Mouse (Mus musculus) mouse embryonic stem cell (cell line): ENCODE data around the gene Sf3b1.
"Not testable (repeated sequence)": the region's sequence is repeated elsewhere in the genome, so short reads cannot be mapped to it uniquely, and the experiment has no call there.

Experiments
- in situ Hi-C, 2 experiments: fragments of 300-500 bp; cut with MboI; formaldehyde crosslinking; loops; 1 replicate in 1 of 2; 3 replicates in 1 of 2; pipeline ENCODE4 v1.14.3; 2019 to 2020; ENCODE audit warnings: low sequenced_read_pairs in 2 of 2, low pct_unique_long_range_greater_than_20kb in 1 of 2, mixed read lengths in 1 of 2; ENCODE audit not compliant: unreplicated experiment in 1 of 2

The Sf3b1 gene

DNA sequence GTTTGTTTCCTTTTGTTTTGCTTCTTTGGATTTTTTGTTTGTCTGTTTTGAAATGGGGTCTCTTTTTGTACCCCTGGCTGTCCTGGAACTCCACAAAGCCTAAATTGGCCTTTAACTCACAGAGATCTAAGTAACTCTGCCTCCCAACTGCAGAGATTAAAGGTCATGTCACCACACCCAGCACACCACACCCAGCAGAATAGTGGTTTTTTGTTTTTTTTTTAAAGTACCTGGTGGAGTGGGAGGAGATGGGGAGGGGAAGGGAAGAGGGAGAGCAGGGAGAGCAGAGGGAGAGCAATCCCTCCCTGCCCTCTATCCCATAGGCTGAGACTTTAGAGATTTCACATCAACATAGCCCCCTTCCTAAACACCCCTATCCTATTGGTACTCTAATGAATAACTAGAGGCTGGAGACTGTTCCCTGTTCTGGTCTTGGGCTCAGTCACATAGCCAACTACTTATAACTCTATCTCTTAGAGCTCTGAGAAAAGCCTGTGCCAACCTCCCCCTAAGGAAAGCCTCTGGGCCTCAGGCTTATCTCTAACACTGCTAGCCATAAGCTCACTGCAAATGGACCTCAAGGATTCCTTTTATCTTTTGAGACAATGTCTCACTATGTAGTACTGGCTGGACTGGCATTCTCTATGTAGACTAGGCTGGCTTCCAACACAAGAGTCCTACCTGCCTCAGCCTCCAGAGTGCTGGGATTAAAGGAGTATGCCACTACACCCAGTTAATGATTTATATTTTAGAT is 3.9 kb upstream of the Sf3b1 start:
- in situ Hi-C loops = no loop called here

DNA sequence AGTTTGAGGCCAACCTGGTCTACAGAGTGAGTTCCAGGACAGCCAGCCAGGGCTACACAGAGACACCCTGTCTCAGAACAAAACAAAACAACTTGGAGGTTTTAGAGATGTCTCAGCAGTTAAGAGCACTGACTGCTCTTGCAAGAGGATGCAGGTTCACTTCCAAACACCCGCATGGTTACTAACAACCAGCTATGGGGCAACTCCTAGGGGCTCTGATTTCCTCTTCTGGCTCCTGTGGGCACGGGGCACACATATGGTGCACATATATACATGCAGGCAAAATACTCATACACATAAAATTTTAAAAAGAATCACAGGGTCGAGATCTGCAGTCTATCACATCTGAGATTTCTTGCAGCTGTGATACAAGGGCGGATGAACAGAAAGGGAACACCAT is 2.2 kb upstream of the Sf3b1 start:
- in situ Hi-C loops = no loop called here

- in situ Hi-C loops = no loop called here
These were observed 1.4 kb upstream of the Sf3b1 start for GRCm38 (mm10) chr1:55028512-55029249.

DNA sequence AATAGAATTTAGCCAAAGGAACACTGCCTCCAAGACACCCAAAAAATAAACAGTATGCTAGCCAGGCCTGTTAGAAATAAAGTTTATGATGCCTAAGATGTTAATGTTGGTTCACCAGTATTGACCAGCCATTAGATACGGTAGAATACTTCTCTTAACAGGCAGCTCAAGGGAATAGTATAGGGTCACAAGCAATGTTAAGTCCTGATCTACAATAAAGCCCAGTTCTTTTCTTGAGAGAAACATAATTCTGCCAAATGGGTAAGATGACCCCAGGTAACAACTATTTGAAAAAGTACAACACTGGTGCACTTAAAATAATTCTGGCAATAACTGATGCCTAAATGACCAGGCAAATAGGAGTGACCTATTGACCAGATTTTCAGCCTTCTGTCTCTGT is 685 bp upstream of the Sf3b1 start:
- in situ Hi-C loops = no loop called here

DNA sequence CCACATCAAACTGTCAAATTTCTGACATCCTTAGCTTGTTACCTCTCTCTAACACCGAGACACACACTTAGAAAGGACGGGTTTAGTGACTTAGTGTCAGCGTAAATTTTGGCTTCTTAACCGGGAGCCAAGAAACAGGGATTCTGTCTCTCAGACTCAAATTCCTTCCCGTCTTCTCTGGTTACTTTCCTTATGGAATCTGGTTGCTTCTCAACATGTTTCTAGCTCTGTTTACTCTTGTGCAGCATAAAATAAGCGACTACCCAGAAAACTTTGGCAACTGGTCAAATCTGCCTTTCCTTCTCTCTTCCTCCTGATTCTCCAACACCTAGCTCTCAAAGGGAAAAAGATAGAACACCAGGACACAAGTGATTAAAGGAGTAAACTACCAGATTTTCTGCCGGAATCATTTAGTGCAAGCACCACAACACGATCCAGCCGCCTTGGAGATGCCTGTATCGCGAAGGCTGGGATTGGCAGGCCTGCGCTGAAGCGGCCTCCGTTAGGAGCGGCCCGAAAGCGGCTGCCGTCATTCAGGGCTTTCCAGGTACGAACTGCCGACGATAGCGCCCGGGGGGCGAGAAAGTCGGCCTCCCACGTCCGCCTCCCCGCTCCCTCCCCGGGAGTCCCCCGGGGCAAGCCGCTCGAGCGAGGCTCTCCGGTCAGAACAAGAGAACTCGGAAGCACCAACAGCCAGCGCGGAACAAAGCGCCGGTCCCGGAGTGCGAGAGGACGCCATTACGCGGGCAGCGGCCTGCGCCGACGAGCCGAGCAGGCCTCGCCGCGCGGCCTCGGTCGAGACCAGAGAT is 633 bp downstream of the Sf3b1 start:
- in situ Hi-C loops = no loop called here

- in situ Hi-C loops = no loop called here
These were observed 1.4 kb downstream of the Sf3b1 start for GRCm38 (mm10) chr1:55025656-55026430.

- in situ Hi-C loops = no loop called here
These were observed 5.4 kb downstream of the Sf3b1 start for GRCm38 (mm10) chr1:55021907-55022306.

DNA sequence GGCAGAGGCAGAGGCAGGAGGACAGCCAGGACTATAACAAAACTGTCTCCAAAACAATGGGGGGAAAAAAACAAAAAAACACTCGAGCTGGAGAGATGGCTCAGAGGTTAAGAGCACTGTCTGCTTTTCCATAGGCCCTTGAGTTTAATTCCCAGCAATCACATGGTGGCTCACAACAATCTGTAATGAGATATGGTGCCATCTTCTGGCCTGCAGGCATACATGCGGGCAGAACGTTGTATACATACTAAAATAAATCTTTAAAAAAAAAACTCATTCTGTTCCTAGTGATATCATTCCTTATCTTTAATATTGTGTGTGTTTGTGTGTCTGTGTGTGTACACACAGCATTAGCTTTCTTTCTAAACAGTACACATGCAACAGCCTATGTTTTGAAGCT is 14.8 kb downstream of the Sf3b1 start:
- in situ Hi-C loops = no loop called here

DNA sequence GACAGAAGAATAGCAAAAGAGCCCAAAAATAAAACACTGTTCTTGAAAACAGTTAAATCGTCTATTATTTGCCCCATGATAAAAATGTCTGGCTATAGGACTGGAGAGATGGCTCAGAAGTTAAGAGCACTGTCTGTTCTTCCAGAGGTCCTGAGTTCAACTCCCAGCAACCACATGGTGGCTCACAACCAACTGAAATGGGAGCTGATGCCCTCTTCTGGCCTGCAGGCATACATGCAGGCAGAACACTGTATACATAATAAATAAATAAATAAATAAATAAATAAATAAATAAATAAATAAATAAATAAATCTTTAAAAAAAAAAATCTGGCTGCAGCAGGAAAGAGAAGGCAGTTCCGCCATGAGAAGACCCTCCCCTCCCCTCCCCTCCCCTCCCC is 19.0 kb downstream of the Sf3b1 start:
- in situ Hi-C loops = not testable (repeated sequence)

DNA sequence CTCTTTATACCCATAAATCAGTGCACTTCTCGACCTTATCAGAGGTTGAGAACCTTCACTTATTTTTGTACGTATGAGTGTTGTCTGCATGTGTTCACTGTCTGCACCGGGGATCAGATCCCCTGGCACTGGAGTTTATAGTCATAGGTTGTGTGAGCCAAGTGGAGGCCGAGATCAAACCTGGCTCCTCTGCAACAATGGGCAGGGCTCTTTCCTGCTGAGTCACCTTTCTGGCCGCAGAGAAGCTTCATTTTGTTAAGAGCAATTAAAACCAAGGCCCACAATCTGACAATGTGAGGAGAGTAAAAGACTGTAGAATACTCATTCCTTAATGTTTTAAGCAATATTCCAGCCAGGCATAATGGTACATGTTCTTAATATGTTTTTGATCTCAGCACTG is 33.7 kb downstream of the Sf3b1 start:
- in situ Hi-C loops = loop anchor here (10.0 to 25.0 kb wide), 2 partner anchors 151 to 581 kb away; no protein-coding TSS in a partner anchor

GRCm38 (mm10) chr1:54986248-54986647 is 41.0 kb downstream of the Sf3b1 start:
- in situ Hi-C loops = loop anchor here in 1 of 2 experiments (25.0 kb wide), 1 partner anchor 574 kb away; no protein-coding TSS in a partner anchor

- in situ Hi-C loops = loop anchor here in 1 of 2 experiments (25.0 kb wide), 1 partner anchor 574 kb away; no protein-coding TSS in a partner anchor
These were observed 41.5 kb downstream of the Sf3b1 start for GRCm38 (mm10) chr1:54985831-54986230.

DNA sequence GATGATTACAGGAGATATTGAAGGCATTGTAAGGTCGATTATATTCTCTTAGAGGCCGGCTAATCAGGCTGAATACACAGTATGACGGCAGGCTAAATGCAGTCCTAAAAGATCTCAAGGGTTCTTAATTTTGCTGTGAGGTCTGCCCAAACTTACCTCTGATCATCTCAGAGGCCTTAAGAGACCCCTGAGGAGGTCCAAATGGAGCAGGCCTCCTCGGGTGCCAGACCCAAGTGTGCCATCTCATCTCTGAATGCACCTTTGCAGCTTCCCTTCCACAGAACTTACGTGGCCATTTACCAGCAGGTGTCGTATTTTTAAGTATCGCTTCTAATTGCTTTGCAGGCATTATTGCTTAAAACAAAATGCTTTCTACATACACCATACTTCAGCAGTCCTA is 43.1 kb downstream of the Sf3b1 start:
- in situ Hi-C loops = loop anchor here in 1 of 2 experiments (25.0 kb wide), 1 partner anchor 572 kb away; no protein-coding TSS in a partner anchor

- in situ Hi-C loops = loop anchor here in 1 of 2 experiments (25.0 kb wide), 1 partner anchor 571 kb away; no protein-coding TSS in a partner anchor
These were observed 43.9 kb downstream of the Sf3b1 start for GRCm38 (mm10) chr1:54983339-54983738.

DNA sequence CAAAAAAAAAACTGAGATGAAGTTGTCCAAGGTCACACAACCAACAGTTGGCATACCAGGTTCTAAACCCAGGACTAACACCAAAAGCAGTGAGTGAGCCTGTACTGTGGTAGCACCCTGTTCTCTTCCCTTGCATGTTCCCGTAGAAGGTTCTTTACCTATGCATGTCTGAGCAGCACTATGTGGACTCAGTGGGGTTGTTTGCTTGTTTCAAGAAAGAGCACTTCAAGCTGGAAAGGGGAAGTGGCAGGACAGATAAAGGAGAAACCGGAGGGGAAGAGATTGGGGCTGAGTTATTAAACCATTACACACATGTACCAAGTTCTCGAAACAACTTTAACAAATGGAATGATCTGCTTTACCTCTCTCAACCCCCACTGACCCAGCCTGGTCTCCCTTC is 44.6 kb downstream of the Sf3b1 start:
- in situ Hi-C loops = loop anchor here in 1 of 2 experiments (25.0 kb wide), 1 partner anchor 570 kb away; no protein-coding TSS in a partner anchor

DNA sequence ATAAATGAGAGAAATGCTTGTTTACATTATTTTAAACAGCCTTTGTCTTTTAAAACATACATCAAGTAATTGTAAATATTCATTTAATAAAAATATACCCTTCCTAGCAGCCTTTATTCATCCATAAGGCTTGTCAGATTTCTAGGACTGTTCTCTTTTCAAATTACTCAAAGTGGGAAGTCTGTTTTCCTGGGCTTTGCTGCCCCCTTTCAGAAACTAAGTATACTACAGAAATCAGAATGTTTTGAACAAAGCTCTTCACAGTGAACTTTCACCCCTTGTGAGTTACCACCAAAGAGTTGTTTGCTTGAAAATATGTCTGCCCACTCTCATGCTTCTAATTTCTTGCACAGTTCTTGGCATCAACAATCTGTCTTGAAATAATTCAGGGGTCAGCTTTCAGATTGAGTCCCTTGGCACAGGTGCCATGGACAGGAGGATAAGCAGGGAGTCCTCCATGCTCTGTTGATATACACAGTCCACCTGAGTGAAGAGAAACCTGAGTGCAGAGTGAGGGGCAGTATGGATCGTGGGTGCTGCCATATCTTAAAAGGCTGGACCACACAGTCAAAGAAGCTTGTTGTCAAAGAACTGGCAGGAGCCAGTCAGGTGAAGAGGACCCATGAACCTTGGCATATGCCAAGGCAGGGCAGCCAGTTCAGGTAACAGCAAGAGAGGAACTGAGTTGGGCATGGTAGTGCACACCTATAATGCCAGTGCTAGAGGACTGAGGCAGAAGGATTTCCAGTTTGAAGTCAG is 47.9 kb downstream of the Sf3b1 start:
- in situ Hi-C loops = loop anchor here in 1 of 2 experiments (25.0 kb wide), 1 partner anchor 567 kb away; no protein-coding TSS in a partner anchor

GRCm38 (mm10) chr1:54971687-54972404 is 55.4 kb downstream of the Sf3b1 start:
- in situ Hi-C loops = no loop called here
